Mouse (Mus musculus) neural tube, embryonic 14.5 days (tissue): ENCODE data around the gene Ehbp1. TPM values are rescaled to one million over a fixed set of nuclear protein-coding genes. Genes with fewer than 3 reads are reported as not detected.

Source experiments
- ATAC-seq: fragments of 200-750 bp; cut with Nextera tagmentation; 2 replicates; pipeline ENCODE4 v1.8.0; 2017; ENCODE audit warnings: low read depth, mild to moderate bottlenecking, moderate TSS enrichment, moderate library complexity
- H3K27ac ChIP-seq: fragments of 300-500 bp; sonication (generic); 2 replicates; pipeline ENCODE4 v1.5.1; 2014; ENCODE audit warnings: low read depth, mild to moderate bottlenecking, control low read depth, low read length, moderate library complexity, mixed read lengths
- H3K27me3 ChIP-seq: fragments of 300-500 bp; sonication (generic); 2 replicates; pipeline ENCODE4 v1.6.1; 2014; ENCODE audit warnings: low read length; ENCODE audit not compliant: control insufficient read depth, insufficient read depth
- H3K36me3 ChIP-seq: fragments of 300-500 bp; sonication (generic); 2 replicates; pipeline ENCODE4 v1.6.1; 2014; ENCODE audit warnings: low read length, mixed read lengths; ENCODE audit not compliant: control insufficient read depth, insufficient read depth
- H3K4me1 ChIP-seq: fragments of 300-500 bp; sonication (generic); 2 replicates; pipeline ENCODE4 v1.6.1; 2014; ENCODE audit warnings: low read length; ENCODE audit not compliant: control insufficient read depth, insufficient read depth
- H3K4me2 ChIP-seq: fragments of 300-500 bp; sonication (generic); 2 replicates; pipeline ENCODE4 v1.6.1; 2014; ENCODE audit warnings: mild to moderate bottlenecking, low read depth, low read length, control low read depth
- H3K4me3 ChIP-seq: fragments of 300-500 bp; sonication (generic); 2 replicates; pipeline ENCODE4 v1.5.1; 2014; ENCODE audit warnings: low read depth, low read length, control low read depth, mixed read lengths
- H3K9ac ChIP-seq: fragments of 300-500 bp; sonication (generic); replicated peaks from 2 replicates; pipeline ENCODE4 v1.6.1; 2014; ENCODE audit warnings: low read depth, mild to moderate bottlenecking, control low read depth, low read length, mixed read lengths
- H3K9me3 ChIP-seq: fragments of 300-500 bp; sonication (generic); 2 replicates; pipeline ENCODE4 v1.6.1; 2016; ENCODE audit warnings: low read length; ENCODE audit not compliant: control insufficient read depth
- WGBS: fragments of 180-500 bp; shearing (Covaris S2); extraction: QIAGEN DNeasy Blood & Tissue Kit; methylation state at CpG from one replicate; pipeline ENCODE4 v1.1.7; 2014; 5-methylcytosine and 5-hydroxymethylcytosine counted together
- polyA plus RNA-seq: library from polyadenylated mRNA; unstranded; fragments of >200 nt; fragmentation: Nextera tagmentation; extraction: Ambion mirVana; gene quantifications from 2 replicates; pipeline ENCODE4 v1.2.1, GENCODE M21; 2014

The Ehbp1 gene
- polyA plus RNA-seq, 1 experiment from 2014 or later = 35.2 TPM

- Histone ChIP-seq H3K4me1 (peaks cover 7% of the 10 kb centered on the region; the same call in 1 of the 2 replicates), H3K27me3 (peaks cover 57% of the 10 kb centered on the region), H3K9me3 (no peaks in the 10 kb centered on the region), H3K4me2 (no peak overlapping the region), H3K9ac (no peak overlapping the region), H3K36me3 (no peaks in the 10 kb centered on the region), H3K4me3 (no peak overlapping the region), H3K27ac (no peak overlapping the region)
- 1% methylated on average over 31 of the region's 31 CpGs for WGBS
- no peak for ATAC-seq
Measured at GRCm38 (mm10) chr11:21999396-22000315, 342.4 kb downstream of the Ehbp1 start.

- H3K4me2 ChIP-seq = no peak overlapping the region
- WGBS = 2% methylated on average over 32 of the region's 32 CpGs
- peaks cover 7% of the 10 kb centered on the region; the same call in 1 of the 2 replicates for H3K4me1 ChIP-seq
- no peak overlapping the region for H3K4me3 ChIP-seq
- H3K36me3 ChIP-seq = no peaks in the 10 kb centered on the region
- no peak overlapping the region for H3K9ac ChIP-seq
- peaks cover 52% of the 10 kb centered on the region for H3K27me3 ChIP-seq
- H3K9me3 ChIP-seq = no peaks in the 10 kb centered on the region
- no peak overlapping the region for H3K27ac ChIP-seq
- ATAC-seq = no peak
Measured at GRCm38 (mm10) chr11:21998141-21999047, 343.7 kb downstream of the Ehbp1 start.

GRCm38 (mm10) chr11:21997561-21998140 lies 344.4 kb downstream of the Ehbp1 start:
- H3K27me3 ChIP-seq = peaks cover 54% of the 10 kb centered on the region
- under 1% methylated on average over 20 of the region's 20 CpGs for WGBS
- peaks cover 7% of the 10 kb centered on the region; the same call in 1 of the 2 replicates for H3K4me1 ChIP-seq
- H3K4me2 ChIP-seq = no peak overlapping the region
- no peak overlapping the region for H3K9ac ChIP-seq
- no peak overlapping the region for H3K4me3 ChIP-seq
- ATAC-seq = no peak
- H3K27ac ChIP-seq = no peak overlapping the region
- no peaks in the 10 kb centered on the region for H3K9me3 ChIP-seq
- no peaks in the 10 kb centered on the region for H3K36me3 ChIP-seq

- WGBS = under 1% methylated on average over 59 of the region's 63 CpGs
- H3K4me2 ChIP-seq = peak overlapping the region; percentile 20; the same call in 1 of the 2 replicates
- peaks cover 5% of the 10 kb centered on the region; the same call in 1 of the 2 replicates for H3K4me1 ChIP-seq
- ATAC-seq = no peak
- H3K4me3 ChIP-seq = peak overlapping the region; percentile 15; the same call in 1 of the 2 replicates
- peaks cover 50% of the 10 kb centered on the region for H3K27me3 ChIP-seq
- no peak overlapping the region for H3K27ac ChIP-seq
- H3K36me3 ChIP-seq = no peaks in the 10 kb centered on the region
- H3K9me3 ChIP-seq = no peaks in the 10 kb centered on the region
- no peak overlapping the region for H3K9ac ChIP-seq
Measured at GRCm38 (mm10) chr11:21996661-21997560, 345.2 kb downstream of the Ehbp1 start.

GRCm38 (mm10) chr11:21996325-21996647 lies 345.8 kb downstream of the Ehbp1 start:
- no peak overlapping the region for H3K27ac ChIP-seq
- H3K36me3 ChIP-seq = no peaks in the 10 kb centered on the region
- ATAC-seq = no peak
- 0 out of 2 replicates have a peak, but pooled peaks cover 3% of the 10 kb centered on the region for H3K4me1 ChIP-seq
- H3K9me3 ChIP-seq = no peaks in the 10 kb centered on the region
- no peak overlapping the region for H3K4me2 ChIP-seq
- under 1% methylated on average over 13 of the region's 13 CpGs for WGBS
- H3K4me3 ChIP-seq = peak overlapping the region; percentile 15; the same call in 1 of the 2 replicates
- peaks cover 48% of the 10 kb centered on the region for H3K27me3 ChIP-seq
- H3K9ac ChIP-seq = no peak overlapping the region

- peaks cover 47% of the 10 kb centered on the region for H3K27me3 ChIP-seq
- H3K4me2 ChIP-seq = no peak overlapping the region
- 0 out of 2 replicates have a peak, but pooled peaks cover 3% of the 10 kb centered on the region for H3K4me1 ChIP-seq
- 3% methylated on average over 27 of the region's 27 CpGs for WGBS
- H3K9me3 ChIP-seq = no peaks in the 10 kb centered on the region
- no peak for ATAC-seq
- no peak overlapping the region for H3K9ac ChIP-seq
- no peak overlapping the region for H3K27ac ChIP-seq
- H3K4me3 ChIP-seq = no peak overlapping the region
- H3K36me3 ChIP-seq = no peaks in the 10 kb centered on the region
Measured at GRCm38 (mm10) chr11:21995534-21996324, 346.4 kb downstream of the Ehbp1 start.

- no peak overlapping the region for H3K9ac ChIP-seq
- peaks cover 43% of the 10 kb centered on the region for H3K27me3 ChIP-seq
- no peaks in the 10 kb centered on the region for H3K9me3 ChIP-seq
- no peak overlapping the region for H3K4me2 ChIP-seq
- H3K27ac ChIP-seq = no peak overlapping the region
- H3K4me3 ChIP-seq = no peak overlapping the region
- H3K36me3 ChIP-seq = no peaks in the 10 kb centered on the region
- WGBS = 1% methylated on average over 34 of the region's 34 CpGs
- no peak for ATAC-seq
- 0 out of 2 replicates have a peak, but pooled peaks cover 3% of the 10 kb centered on the region for H3K4me1 ChIP-seq
Measured at GRCm38 (mm10) chr11:21994377-21995370, 347.4 kb downstream of the Ehbp1 start.
